Mouse (Mus musculus): ENCODE results near the gene Angpt4.

Gene Angpt4

DNA sequence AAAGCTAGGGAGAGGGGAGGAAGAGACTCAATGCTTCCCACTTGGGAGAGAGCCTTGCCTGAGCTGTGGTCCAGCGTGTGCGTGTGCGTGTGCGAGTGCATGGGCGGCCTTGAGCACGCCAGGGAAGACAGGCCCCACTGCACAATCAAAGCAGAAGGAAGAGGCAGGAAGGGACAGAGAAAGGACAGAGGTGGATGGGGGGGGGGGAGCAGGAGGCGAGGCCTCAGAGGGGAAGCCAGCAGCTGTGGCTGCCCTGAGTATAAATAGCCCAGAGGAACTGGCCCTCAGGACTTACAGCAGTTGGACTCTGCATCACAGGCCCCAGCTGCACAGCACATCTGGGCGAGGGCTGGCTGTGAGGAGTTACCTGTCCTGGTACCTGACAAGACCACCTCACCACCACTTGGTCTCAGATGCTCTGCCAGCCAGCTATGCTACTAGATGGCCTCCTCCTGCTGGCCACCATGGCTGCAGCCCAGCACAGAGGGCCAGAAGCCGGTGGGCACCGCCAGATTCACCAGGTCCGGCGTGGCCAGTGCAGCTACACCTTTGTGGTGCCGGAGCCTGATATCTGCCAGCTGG is at the start of gene Angpt4:
Gene Angpt4, plus strand, starts transcription at position 292 of the 582 bp plus-strand sequence.
- DNase-seq (ENCODE audit: low read depth, low spot score), result no peak

DNA sequence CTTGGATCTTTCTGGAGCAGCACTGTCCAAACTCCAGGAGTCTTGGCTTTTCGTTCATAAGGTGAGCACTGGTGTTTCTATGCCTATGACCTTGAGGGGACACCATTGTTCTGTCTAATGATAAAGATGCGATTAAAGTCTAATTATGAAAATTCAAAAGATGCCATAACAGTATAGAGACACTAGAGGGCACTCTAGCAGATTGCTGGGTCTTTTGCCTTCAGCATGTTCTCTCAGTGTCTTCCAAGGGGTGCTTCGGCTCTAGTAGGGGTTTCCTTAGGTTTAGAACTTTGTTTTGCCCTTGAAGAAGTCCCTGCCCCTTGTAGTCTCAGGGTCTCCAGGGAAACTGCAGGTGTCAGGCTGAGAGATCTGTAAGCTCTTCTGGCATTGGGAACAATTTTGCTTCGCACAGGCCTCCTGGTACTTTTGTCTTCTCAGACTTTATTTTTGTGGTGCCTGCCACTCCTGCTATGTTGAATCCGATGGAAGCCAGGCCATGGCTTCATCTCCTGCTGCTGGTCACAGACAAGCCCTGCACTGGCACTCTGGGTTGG is 48.7 kb upstream of the Angpt4 start:
- DNase-seq (ENCODE audit: low read depth, low spot score), result no peak

- no peak for DNase-seq (ENCODE audit: low read depth, low spot score)
Measured at GRCm38 (mm10) chr2:151864941-151865340, 46.1 kb upstream of the Angpt4 start.

GRCm38 (mm10) chr2:151866487-151866886 is 44.5 kb upstream of the Angpt4 start:
- no peak for DNase-seq (ENCODE audit: low read depth, low spot score)

DNA sequence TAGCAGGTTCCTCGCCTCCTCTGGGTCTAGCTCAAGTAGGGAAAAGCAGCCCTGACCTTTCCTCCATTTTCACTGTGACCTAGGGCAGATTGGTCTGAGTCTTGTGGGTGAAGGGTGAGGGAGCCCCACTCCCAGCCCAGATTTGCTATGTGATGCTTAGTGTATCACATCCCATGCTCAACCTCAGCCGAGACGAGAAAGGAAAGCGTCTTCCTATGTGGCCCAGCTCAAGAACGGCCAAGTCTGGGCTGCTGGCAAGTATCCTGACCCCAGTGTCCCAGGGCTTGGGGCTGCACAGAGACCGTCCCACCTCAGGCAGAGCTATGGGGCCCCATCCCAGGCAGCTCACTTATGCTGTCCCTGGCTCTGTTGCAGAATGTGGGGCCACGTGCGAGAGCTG is 42.8 kb upstream of the Angpt4 start:
- DNase-seq (ENCODE audit: low read depth, low spot score), result no peak

- DNase-seq (ENCODE audit: low read depth, low spot score), result no peak
Measured at GRCm38 (mm10) chr2:151874551-151874950, 36.5 kb upstream of the Angpt4 start.

- no peak for DNase-seq (ENCODE audit: low read depth, low spot score)
Measured at GRCm38 (mm10) chr2:151876012-151876485, 35.0 kb upstream of the Angpt4 start.

DNA sequence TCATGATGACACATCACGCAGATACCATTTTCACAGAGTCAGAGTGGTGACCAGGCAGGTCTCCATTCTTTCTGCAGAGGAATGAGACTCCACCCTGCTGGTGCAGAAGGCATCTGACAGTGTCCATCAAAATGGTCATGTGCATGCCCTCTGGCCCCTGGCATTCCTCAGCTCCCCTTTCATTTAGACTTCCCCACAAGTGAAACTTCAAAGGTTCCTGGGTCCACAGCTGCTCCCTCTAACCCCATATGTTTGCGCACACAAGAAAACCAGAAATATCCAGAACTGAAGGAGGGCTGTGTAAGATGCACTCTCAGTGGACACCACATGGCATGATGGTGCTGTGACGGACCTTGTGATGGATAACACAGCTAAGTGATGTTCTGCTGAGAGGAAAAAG is 32.4 kb upstream of the Angpt4 start:
- DNase-seq (ENCODE audit: low read depth, low spot score), result no peak

GRCm38 (mm10) chr2:151879760-151880159 is 31.2 kb upstream of the Angpt4 start:
- no peak for DNase-seq (ENCODE audit: low read depth, low spot score)

DNA sequence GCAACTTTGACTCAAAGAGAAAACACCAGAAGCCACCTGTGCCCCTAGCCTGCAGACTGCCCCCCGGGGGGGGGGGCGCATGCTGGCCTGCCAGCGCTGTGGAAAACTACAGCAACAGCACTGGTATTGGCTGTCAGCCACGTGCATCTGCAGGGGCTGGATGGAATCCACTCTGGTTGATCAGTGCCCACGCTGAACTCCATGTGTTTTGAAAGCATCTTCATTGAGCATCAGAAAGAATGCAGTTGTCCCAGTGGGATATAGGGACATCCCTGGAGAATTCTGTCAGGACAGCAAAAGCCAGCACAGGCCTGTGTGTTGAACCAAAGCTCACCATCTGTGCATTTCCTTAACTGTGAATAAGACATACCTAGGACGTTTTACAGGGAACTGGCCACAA is 20.0 kb upstream of the Angpt4 start:
- DNase-seq (ENCODE audit: low read depth, low spot score), result no peak

GRCm38 (mm10) chr2:151893122-151893774 is 17.8 kb upstream of the Angpt4 start:
- no peak for DNase-seq (ENCODE audit: low read depth, low spot score)

GRCm38 (mm10) chr2:151894209-151894980 is 16.6 kb upstream of the Angpt4 start:
- DNase-seq (ENCODE audit: low read depth, low spot score), result no peak

DNA sequence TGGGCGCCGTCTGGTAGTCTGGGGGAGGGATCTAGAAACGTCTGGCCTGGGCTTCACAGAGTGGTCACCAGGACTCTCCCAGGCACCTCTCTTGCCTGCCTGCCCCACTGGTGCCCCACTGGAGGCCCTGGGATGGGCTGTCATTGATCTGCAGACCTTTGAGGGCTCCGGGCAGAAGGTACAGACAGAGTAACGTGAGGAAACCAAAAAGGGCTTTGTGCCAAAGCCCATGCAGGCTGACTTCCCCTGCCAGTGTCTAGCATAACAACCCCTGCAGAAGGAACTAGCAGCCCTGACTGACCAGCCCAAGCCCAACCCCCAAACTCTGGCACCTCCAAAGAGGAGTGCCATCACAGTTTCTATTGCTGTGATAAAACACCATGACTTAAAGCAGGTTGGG is 15.1 kb upstream of the Angpt4 start:
- no peak for DNase-seq (ENCODE audit: low read depth, low spot score)

- DNase-seq (ENCODE audit: low read depth, low spot score), result no peak
Measured at GRCm38 (mm10) chr2:151898106-151898505, 12.9 kb upstream of the Angpt4 start.

GRCm38 (mm10) chr2:151900845-151901244 is 10.2 kb upstream of the Angpt4 start:
- no peak for DNase-seq (ENCODE audit: low read depth, low spot score)

GRCm38 (mm10) chr2:151903267-151903666 is 7.7 kb upstream of the Angpt4 start:
- DNase-seq (ENCODE audit: low read depth, low spot score), result no peak

DNA sequence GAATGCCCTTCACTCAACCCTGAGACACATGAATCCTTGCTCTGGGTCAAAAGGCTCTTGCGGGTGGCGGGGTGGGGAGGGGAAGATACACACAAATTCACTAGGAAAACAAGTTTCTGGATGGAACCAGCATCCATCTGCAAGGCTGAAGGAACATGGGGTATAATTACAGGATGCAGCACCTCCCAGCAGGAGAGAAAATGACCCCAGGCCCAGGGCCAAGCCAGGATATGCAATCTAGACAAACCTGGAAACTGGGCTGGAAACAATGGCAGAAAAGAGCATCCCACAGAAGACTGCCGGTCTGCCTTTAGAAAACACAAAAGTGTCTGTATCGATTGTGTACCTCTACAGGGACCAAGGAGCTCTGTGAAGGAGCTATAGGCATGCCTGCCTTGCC is 7.1 kb upstream of the Angpt4 start:
- DNase-seq (ENCODE audit: low read depth, low spot score), result no peak

- DNase-seq (ENCODE audit: low read depth, low spot score), result no peak
Measured at GRCm38 (mm10) chr2:151904636-151905035, 6.4 kb upstream of the Angpt4 start.

- no peak for DNase-seq (ENCODE audit: low read depth, low spot score)
Measured at GRCm38 (mm10) chr2:151907020-151907419, 4.0 kb upstream of the Angpt4 start.

DNA sequence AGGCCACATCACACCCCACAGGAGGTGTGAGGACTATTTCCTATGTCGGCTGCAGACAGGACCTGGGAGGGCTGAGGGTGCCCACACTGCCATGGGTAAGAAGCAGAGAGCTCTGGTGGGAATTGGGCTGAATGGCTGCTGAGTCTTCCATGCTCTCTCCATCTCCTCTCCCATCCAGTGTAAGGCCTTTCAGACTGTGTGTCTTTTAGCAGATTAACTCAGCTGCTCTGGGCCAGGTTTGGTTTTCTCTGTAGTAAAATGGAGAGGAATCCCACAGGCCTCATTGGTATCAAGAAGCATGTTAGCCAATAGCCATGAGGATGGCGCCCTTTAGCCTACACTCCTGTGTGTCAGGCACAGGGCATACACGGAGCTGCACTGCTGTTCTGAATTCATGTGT is 1.6 kb upstream of the Angpt4 start:
- no peak for DNase-seq (ENCODE audit: low read depth, low spot score)

DNA sequence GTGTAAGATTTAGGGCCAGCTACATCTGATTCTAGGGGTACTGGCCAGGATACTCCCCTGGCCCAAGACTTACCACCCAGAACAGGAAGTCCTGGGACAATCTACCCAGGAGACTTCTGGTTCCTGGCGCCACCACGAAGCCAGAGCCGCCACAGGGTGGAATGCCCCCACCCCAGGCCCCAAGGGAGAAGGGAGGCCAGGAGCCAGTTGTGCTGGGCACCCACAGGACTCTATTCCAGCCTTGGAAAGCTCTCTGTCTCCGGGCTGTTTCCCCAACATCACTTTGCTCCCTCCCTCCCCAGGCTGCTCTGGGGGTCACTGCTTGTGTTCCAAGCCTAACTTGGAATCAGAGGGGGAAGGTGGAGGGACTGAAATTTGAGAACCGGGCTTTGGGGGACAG is 512 bp upstream of the Angpt4 start:
- no peak for DNase-seq (ENCODE audit: low read depth, low spot score)

DNA sequence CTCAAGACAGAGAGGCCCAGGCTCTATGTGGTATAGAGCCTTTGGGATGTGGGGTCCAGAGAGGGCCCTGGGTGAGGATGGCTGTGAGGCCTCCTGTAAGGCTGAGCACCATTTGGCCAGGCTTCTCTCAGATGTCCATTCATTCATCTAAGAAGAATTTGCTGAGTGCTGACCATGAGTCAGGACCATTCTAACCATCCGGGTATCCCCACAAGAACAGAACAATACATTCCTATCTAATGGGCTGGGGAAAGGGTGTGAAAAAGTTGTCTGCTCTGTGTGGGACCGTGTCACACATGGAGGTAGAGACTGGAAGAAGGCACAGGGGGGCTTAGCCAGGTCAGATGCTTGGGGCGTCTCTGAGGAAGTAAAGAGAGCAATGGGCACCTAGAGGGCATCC is 741 bp downstream of the Angpt4 start:
- DNase-seq (ENCODE audit: low read depth, low spot score), result no peak

DNA sequence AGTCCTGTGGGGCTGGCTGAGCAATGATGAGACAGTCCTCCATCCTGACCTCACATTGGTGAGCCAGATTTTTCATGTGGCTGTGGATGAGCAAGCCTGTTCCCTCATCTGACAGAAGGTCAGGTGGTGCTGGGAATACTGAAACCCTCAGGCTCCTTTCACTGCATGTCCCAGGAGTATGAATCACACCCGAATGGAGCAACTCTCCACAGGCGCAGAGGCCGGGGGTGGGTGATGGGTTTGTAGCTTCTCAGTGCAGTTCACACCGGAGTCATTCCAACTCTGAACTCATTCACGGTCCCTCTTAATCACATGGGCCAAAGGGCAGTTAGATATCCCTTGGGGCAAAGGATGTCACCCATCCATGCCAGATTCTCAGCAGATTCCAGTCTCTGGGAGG is 3.1 kb downstream of the Angpt4 start:
- no peak for DNase-seq (ENCODE audit: low read depth, low spot score)

All from skeletal muscle tissue, adult 2 months (tissue).